Mouse (Mus musculus): ENCODE results near the gene Twnk.

DNA sequence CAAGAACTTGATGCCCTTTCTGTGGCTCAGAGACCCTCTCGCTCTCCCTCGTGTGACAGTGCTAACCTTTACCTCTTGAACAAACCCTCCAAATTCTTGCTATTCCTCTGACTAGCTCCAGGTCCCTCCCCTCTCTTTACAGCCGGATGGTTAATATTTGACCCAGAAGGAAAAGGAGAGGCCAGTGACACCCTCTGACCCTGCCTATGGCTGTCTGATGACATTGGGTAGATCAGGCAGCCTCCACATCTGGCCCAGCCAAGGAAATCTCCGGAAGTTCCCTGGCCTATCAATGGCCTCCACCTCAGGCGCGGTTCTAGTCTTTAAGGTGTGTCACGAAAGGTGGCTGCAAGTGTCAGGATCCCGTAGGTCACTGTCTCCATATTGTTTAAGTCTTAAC is 14.4 kb upstream of the Twnk start:
- no peak for TF ChIP-seq EP300 (optimal IDR thresholded peaks at IDR 0.05)
- TF ChIP-seq CTCF (IDR thresholded peaks at IDR 0.05; ENCODE audit: low read depth), result no peak
